Mouse (Mus musculus) lung, postnatal 0 days (tissue): ENCODE results near the gene Lhb. TPM values are rescaled to one million over a fixed set of nuclear protein-coding genes. Genes with fewer than 3 reads are reported as not detected.
A peak's percentile ranks its signal among the peaks of the same experiment; 100 is the strongest.
"Not testable (repeated sequence)": the region's sequence is repeated elsewhere in the genome, so short reads cannot be mapped to it uniquely, and the experiment has no call there.

Experiments
- ATAC-seq: fragments of 200-750 bp; cut with Nextera tagmentation; 2 replicates; pipeline ENCODE4 v1.8.0; 2017; ENCODE audit warnings: moderate library complexity
- DNase-seq: peaks from one replicate; pipeline ENCODE4 v3.0.0-alpha.2; 2016; ENCODE audit warnings: low spot score
- H3K27ac ChIP-seq: fragments of 300-500 bp; sonication (generic); 2 replicates; pipeline ENCODE4 v1.5.1; 2014; ENCODE audit warnings: antibody characterized with exemption, mild to moderate bottlenecking, low read length, mixed read lengths
- H3K27me3 ChIP-seq: fragments of 300-500 bp; sonication (generic); replicated peaks from 2 replicates; pipeline ENCODE4 v1.6.1; 2014; ENCODE audit warnings: low read length, mixed read lengths; ENCODE audit not compliant: insufficient read depth
- H3K36me3 ChIP-seq: fragments of 300-500 bp; sonication (generic); 2 replicates; pipeline ENCODE4 v1.6.1; 2014; ENCODE audit warnings: low read length, mixed read lengths; ENCODE audit not compliant: insufficient read depth
- H3K4me1 ChIP-seq: fragments of 300-500 bp; sonication (generic); 2 replicates; pipeline ENCODE4 v1.6.1; 2014; ENCODE audit warnings: antibody characterized with exemption, low read depth, low read length, mixed read lengths; ENCODE audit not compliant: insufficient read depth
- H3K4me2 ChIP-seq: fragments of 300-500 bp; sonication (generic); replicated peaks from 2 replicates; pipeline ENCODE4 v1.6.1; 2014; ENCODE audit warnings: low read depth, mild to moderate bottlenecking, low read length, moderate library complexity, mixed read lengths
- H3K4me3 ChIP-seq: fragments of 300-500 bp; sonication (generic); 2 replicates; pipeline ENCODE4 v1.5.1; 2014; ENCODE audit warnings: low read depth, low read length
- H3K9ac ChIP-seq: fragments of 300-500 bp; sonication (generic); replicated peaks from 2 replicates; pipeline ENCODE4 v1.6.1; 2014; ENCODE audit warnings: low read depth, mild to moderate bottlenecking
- H3K9me3 ChIP-seq: fragments of 300-500 bp; sonication (generic); 2 replicates; pipeline ENCODE4 v1.6.1; 2016; ENCODE audit warnings: low read length, mixed read lengths
- CTCF ChIP-seq: IDR thresholded peaks from 2 replicates; pipeline ENCODE4 v1.5.1; 2016; ENCODE audit warnings: antibody characterized with exemption, mild to moderate bottlenecking
- EP300 ChIP-seq: IDR thresholded peaks from 2 replicates; pipeline ENCODE4 v1.6.1; 2016; ENCODE audit warnings: antibody characterized with exemption, mild to moderate bottlenecking, control low read depth
- WGBS: fragments of 180-500 bp; shearing (Covaris S2); extraction: QIAGEN DNeasy Blood & Tissue Kit; methylation state at CpG from one replicate; pipeline ENCODE4 v1.1.7; 2014; 5-methylcytosine and 5-hydroxymethylcytosine counted together
- polyA plus RNA-seq: library from polyadenylated mRNA; unstranded; fragments of >200 nt; fragmentation: Nextera tagmentation; extraction: Ambion mirVana; gene quantifications from 2 replicates; pipeline ENCODE4 v1.2.1, GENCODE M21; 2015

Gene Lhb
- polyA plus RNA-seq, 1 experiment from 2014 or later: 4.7 TPM

- H3K9ac ChIP-seq: no peak overlapping the region
- no peaks in the 10 kb centered on the region for H3K9me3 ChIP-seq
- peaks cover 25% of the 10 kb centered on the region; the same call in 1 of the 2 replicates for H3K4me1 ChIP-seq
- ATAC-seq: no peak
- no peak overlapping the region for H3K4me3 ChIP-seq
- H3K36me3 ChIP-seq: peaks cover 19% of the 10 kb centered on the region; the same call in 1 of the 2 replicates
- H3K27ac ChIP-seq: no peak overlapping the region
- H3K4me2 ChIP-seq: no peak overlapping the region
- WGBS: 72% methylated on average over 13 of the region's 13 CpGs
- no peak for TF ChIP-seq EP300
- TF ChIP-seq CTCF: no peak
- no peak for DNase-seq
- no peaks in the 10 kb centered on the region for H3K27me3 ChIP-seq
Observed at GRCm38 (mm10) chr7:45455932-45456696, 35.5 kb downstream of the Lhb start.

- DNase-seq (no peak), ATAC-seq (no peak)
- Histone ChIP-seq H3K4me1 (peaks cover 25% of the 10 kb centered on the region; the same call in 1 of the 2 replicates), H3K9ac (no peak overlapping the region), H3K27me3 (no peaks in the 10 kb centered on the region), H3K9me3 (no peaks in the 10 kb centered on the region), H3K4me3 (no peak overlapping the region), H3K36me3 (peaks cover 16% of the 10 kb centered on the region; the same call in 1 of the 2 replicates), H3K27ac (no peak overlapping the region), H3K4me2 (peak overlapping the region; percentile 81; the same call in 1 of the 2 replicates)
- 40% methylated on average over 9 of the region's 9 CpGs for WGBS
- no peak for TF ChIP-seq CTCF
- TF ChIP-seq EP300: no peak
Observed at GRCm38 (mm10) chr7:45456721-45457203, 36.1 kb downstream of the Lhb start.

- no peak for ATAC-seq
- Histone ChIP-seq H3K27me3 (no peaks in the 10 kb centered on the region), H3K27ac (no peak overlapping the region), H3K9ac (0 out of 2 replicates have a peak overlapping the region, but pooled peaks have one; percentile 74), H3K4me1 (peaks cover 25% of the 10 kb centered on the region; the same call in 1 of the 2 replicates), H3K4me3 (peak overlapping the region; percentile 15; the same call in 1 of the 2 replicates), H3K9me3 (no peaks in the 10 kb centered on the region), H3K36me3 (peaks cover 16% of the 10 kb centered on the region; the same call in 1 of the 2 replicates), H3K4me2 (peak overlapping the region; percentile 81)
- peak; percentile 42 for DNase-seq
- WGBS: 41% methylated on average over 9 of the region's 10 CpGs
- no peak for TF ChIP-seq CTCF
- no peak for TF ChIP-seq EP300
Observed at GRCm38 (mm10) chr7:45457204-45458060, 36.8 kb downstream of the Lhb start.

- Histone ChIP-seq H3K4me3 (peak overlapping the region; percentile 71), H3K9ac (peak overlapping the region; percentile 74), H3K27me3 (no peaks in the 10 kb centered on the region), H3K27ac (peak overlapping the region; percentile 85), H3K4me1 (peaks cover 25% of the 10 kb centered on the region; the same call in 1 of the 2 replicates), H3K36me3 (peaks cover 19% of the 10 kb centered on the region), H3K9me3 (no peaks in the 10 kb centered on the region), H3K4me2 (peak overlapping the region; percentile 81)
- peak; percentile 87 for DNase-seq
- ATAC-seq: peak; percentile 72
- TF ChIP-seq EP300 (0 out of 2 replicates have a peak, but pooled peaks have one; percentile 21), CTCF (no peak)
- under 1% methylated on average over 43 of the region's 43 CpGs for WGBS
Observed at GRCm38 (mm10) chr7:45458748-45459563, 38.3 kb downstream of the Lhb start.

GRCm38 (mm10) chr7:45459564-45460140, 39.0 kb downstream of the Lhb start, which contains the start of gene Ftl1:
TSS of gene Ftl1 (minus strand) at chr7:45459884.
- not testable (repeated sequence) for H3K27me3 ChIP-seq, H3K9me3 ChIP-seq
- peak; percentile 100 for DNase-seq
- ATAC-seq: peak; percentile 94
- H3K4me3 ChIP-seq: peak within 1 kb of the TSS; percentile 71
- under 1% methylated on average over 22 of the region's 37 CpGs for WGBS
- peak within 1 kb of the TSS; percentile 92 for H3K27ac ChIP-seq
- H3K9ac ChIP-seq: peak within 1 kb of the TSS; percentile 74
- peak; percentile 58 for TF ChIP-seq EP300
- peak within 1 kb of the TSS; percentile 81 for H3K4me2 ChIP-seq
- H3K4me1 ChIP-seq: peaks cover 25% of the 10 kb centered on the region; the same call in 1 of the 2 replicates
- peaks cover 12% of the 10 kb centered on the region for H3K36me3 ChIP-seq
